Mouse (Mus musculus): ENCODE data around the gene Pheta2.
"Not testable (repeated sequence)": the region's sequence is repeated elsewhere in the genome, so short reads cannot be mapped to it uniquely, and the experiment has no call there.

The Pheta2 gene

GRCm38 (mm10) chr15:82343368-82344287, 4.9 kb downstream of the Pheta2 start:
- no peak for DNase-seq (ENCODE audit: extremely low spot score)

- DNase-seq (ENCODE audit: extremely low spot score), result no peak
These were observed 6.2 kb downstream of the Pheta2 start for GRCm38 (mm10) chr15:82344971-82345370.

GRCm38 (mm10) chr15:82345820-82346470, 7.2 kb downstream of the Pheta2 start:
- DNase-seq (ENCODE audit: extremely low spot score), result peak; percentile 99

- no peak for DNase-seq (ENCODE audit: extremely low spot score)
These were observed 8.0 kb downstream of the Pheta2 start for GRCm38 (mm10) chr15:82346580-82347302.

- DNase-seq (ENCODE audit: extremely low spot score), result no peak
These were observed 8.5 kb downstream of the Pheta2 start for GRCm38 (mm10) chr15:82347303-82347676.

GRCm38 (mm10) chr15:82347852-82348251, 9.1 kb downstream of the Pheta2 start:
- no peak for DNase-seq (ENCODE audit: extremely low spot score)

- DNase-seq (ENCODE audit: extremely low spot score), result no peak
These were observed 9.7 kb downstream of the Pheta2 start for GRCm38 (mm10) chr15:82348258-82348998.

GRCm38 (mm10) chr15:82348999-82349341, 10.2 kb downstream of the Pheta2 start:
- DNase-seq (ENCODE audit: extremely low spot score), result no peak

- no peak for DNase-seq (ENCODE audit: extremely low spot score)
These were observed 11.6 kb downstream of the Pheta2 start for GRCm38 (mm10) chr15:82350349-82350748.

- no peak for DNase-seq (ENCODE audit: extremely low spot score)
These were observed 12.7 kb downstream of the Pheta2 start for GRCm38 (mm10) chr15:82351480-82351879.

GRCm38 (mm10) chr15:82353078-82353744, 14.5 kb downstream of the Pheta2 start:
- no peak for DNase-seq (ENCODE audit: extremely low spot score)

- no peak for DNase-seq (ENCODE audit: extremely low spot score)
These were observed 15.0 kb downstream of the Pheta2 start for GRCm38 (mm10) chr15:82353745-82354113.

- peak; percentile 97 for DNase-seq (ENCODE audit: extremely low spot score)
These were observed 15.6 kb downstream of the Pheta2 start, which contains the start of gene Ndufa6 for GRCm38 (mm10) chr15:82354126-82354945. Gene Ndufa6 (minus strand): TSS chr15:82354322.

- no peak for DNase-seq (ENCODE audit: extremely low spot score)
These were observed 19.9 kb downstream of the Pheta2 start for GRCm38 (mm10) chr15:82358431-82359260.

- no peak for DNase-seq (ENCODE audit: extremely low spot score)
These were observed 22.8 kb downstream of the Pheta2 start for GRCm38 (mm10) chr15:82361459-82362018.

GRCm38 (mm10) chr15:82362234-82362633, 23.5 kb downstream of the Pheta2 start:
- no peak for DNase-seq (ENCODE audit: extremely low spot score)

- DNase-seq (ENCODE audit: extremely low spot score), result not testable (repeated sequence)
These were observed 25.1 kb downstream of the Pheta2 start for GRCm38 (mm10) chr15:82363801-82364200.

- not testable (repeated sequence) for DNase-seq (ENCODE audit: extremely low spot score)
These were observed 25.8 kb downstream of the Pheta2 start for GRCm38 (mm10) chr15:82364561-82364960.

- no peak for DNase-seq (ENCODE audit: extremely low spot score)
These were observed 29.4 kb downstream of the Pheta2 start for GRCm38 (mm10) chr15:82368146-82368545.
